Mouse (Mus musculus): ENCODE results near the gene Jakmip3. TPM values are rescaled to one million over a fixed set of nuclear protein-coding genes. Genes with fewer than 3 reads are reported as not detected.

The Jakmip3 gene
- polyA plus RNA-seq (2015; fragmentation: Nextera tagmentation; extraction: Ambion mirVana), result 12.8 and 13.5 TPM in 2 replicates

GRCm38 (mm10) chr7:138940612-138941461 is at the start of gene Jakmip3:
Gene Jakmip3 (plus strand): TSS chr7:138940730.

GRCm38 (mm10) chr7:138909277-138910192 is 31.0 kb upstream of the Jakmip3 start, which contains the start of gene Bnip3:
Gene Bnip3 (minus strand): TSS chr7:138909519.

GRCm38 (mm10) chr7:139085629-139086194 is 145.2 kb downstream of the Jakmip3 start, which contains the start of gene Dpysl4:
Gene Dpysl4 (plus strand): TSS chr7:139086001.

Other genes with a start within 250 kb of the Jakmip3 start
- gene Ppp2r2d, start 94.7 kb upstream of the Jakmip3 start, polyA plus RNA-seq (2015; fragmentation: Nextera tagmentation; extraction: Ambion mirVana), result 94.2 and 102 TPM in 2 replicates
- 39.0 and 39.1 TPM in 2 replicates for gene Mapk1ip1, start 94.5 kb upstream of the Jakmip3 start, polyA plus RNA-seq (2015; fragmentation: Nextera tagmentation; extraction: Ambion mirVana)
- gene Bnip3, start 31.2 kb upstream of the Jakmip3 start, polyA plus RNA-seq (2015; fragmentation: Nextera tagmentation; extraction: Ambion mirVana), result 158 and 179 TPM in 2 replicates
- 127 and 150 TPM in 2 replicates for gene Dpysl4, start 145.3 kb downstream of the Jakmip3 start, polyA plus RNA-seq (2015; fragmentation: Nextera tagmentation; extraction: Ambion mirVana)

Measured in neural tube, postnatal 0 days (tissue).